In the genomic region with DNA sequence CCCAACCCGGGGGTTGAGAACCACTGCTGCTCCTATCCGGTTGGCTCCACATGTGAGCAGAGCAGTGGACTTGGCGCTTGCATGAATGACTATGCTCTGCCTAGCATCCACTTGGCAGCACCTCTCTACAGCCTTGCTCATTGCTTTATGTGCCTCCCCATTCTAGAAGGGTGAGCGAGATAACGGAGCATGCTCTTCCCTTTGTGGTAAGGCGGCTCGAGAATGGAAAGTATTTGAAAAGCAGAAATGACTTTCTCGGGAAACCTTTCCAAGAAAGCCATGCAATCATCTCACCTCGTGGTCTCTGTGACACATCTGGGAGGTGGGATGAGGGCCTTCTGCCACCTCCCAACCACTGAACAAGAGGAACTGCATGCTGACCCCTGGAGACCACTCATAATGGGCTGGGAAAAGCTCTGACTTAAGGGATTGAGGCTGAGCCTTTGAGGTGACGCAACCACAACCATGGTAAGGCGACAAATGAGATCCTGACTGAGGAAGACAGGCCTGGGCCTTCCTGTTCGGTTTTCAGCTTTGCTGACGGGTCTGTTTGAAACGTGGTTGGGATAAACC, we compare ENCODE assay signal across 33 mouse cellular contexts. TPM values are rescaled to one million over a fixed set of nuclear protein-coding genes. Genes with fewer than 3 reads are reported as not detected.
"Had no signal": no experiment of that assay in that cellular context is flagged by ENCODE, and none has a peak within 500 bp of the region (broad histone marks: within the 10 kb centered on the region; RNA-seq: fewer than 3 reads in every experiment).

No protein-coding gene starts in this region.

- H3K27me3 ChIP-seq: heart, embryonic 12.5 days; hindbrain, embryonic 12.5 days; intestine, embryonic 15.5 days; limb, embryonic 12.5 days; liver, embryonic 13.5 days; liver, embryonic 15.5 days had no signal

- ATAC-seq: hindbrain, embryonic 16.5 days; inflammation-experienced regulatory T-cells, adult 6 months; intestine, embryonic 15.5 days; intestine, postnatal 0 days had no signal

- DNase-seq: gastrocnemius, postnatal 14 days; gastrocnemius, postnatal 36 days; heart, adult 18-20 months; heart, postnatal 10 days; heart, postnatal 4 days; kidney, adult 18-20 months; kidney, adult 8-10 months; kidney, postnatal 10 days; kidney, postnatal 25 days; kidney, postnatal 4 days; liver; liver, embryonic 13.5 days had no signal

- H3K9me3 ChIP-seq: heart, embryonic 10.5 days; hindbrain, embryonic 10.5 days; hindbrain, embryonic 12.5 days; intestine, embryonic 15.5 days; limb, embryonic 10.5 days; limb, embryonic 12.5 days; liver, embryonic 13.5 days; liver, embryonic 15.5 days had no signal

- H3K9ac ChIP-seq: heart, embryonic 12.5 days; hindbrain, embryonic 12.5 days; hindbrain, embryonic 14.5 days; intestine, embryonic 15.5 days; limb, embryonic 12.5 days; liver, embryonic 13.5 days; liver, embryonic 15.5 days had no signal

- H3K4me3 ChIP-seq: heart, embryonic 10.5 days; heart, embryonic 12.5 days; hindbrain, embryonic 10.5 days; hindbrain, embryonic 12.5 days; intestine, embryonic 15.5 days; layer of hippocampus, adult 2 months; left cerebral cortex, adult 2 months; limb, embryonic 10.5 days; limb, embryonic 12.5 days; liver, embryonic 13.5 days; liver, embryonic 15.5 days had no signal

- H3K27ac ChIP-seq: heart, embryonic 10.5 days; hindbrain, embryonic 10.5 days; hindbrain, embryonic 12.5 days; hindbrain, embryonic 14.5 days; intestine, embryonic 15.5 days; layer of hippocampus, adult 2 months; left cerebral cortex, adult 2 months; limb, embryonic 10.5 days; limb, embryonic 12.5 days; liver, embryonic 13.5 days; liver, embryonic 15.5 days had no signal

- H3K4me1 ChIP-seq: hindbrain, embryonic 12.5 days; intestine, embryonic 15.5 days; limb, embryonic 12.5 days; liver, embryonic 13.5 days; liver, embryonic 15.5 days had no signal

- H3K36me3 ChIP-seq: heart, embryonic 10.5 days; heart, embryonic 12.5 days; hindbrain, embryonic 10.5 days; hindbrain, embryonic 12.5 days; intestine, embryonic 15.5 days; limb, embryonic 10.5 days; limb, embryonic 12.5 days; liver, embryonic 13.5 days; liver, embryonic 15.5 days had no signal

RNA-seq across cellular contexts. Expression of a gene that starts 24.2 kb away (rescaled TPM):
- total RNA-seq: gastrocnemius, adult 18-20 months; gastrocnemius, adult 8-10 months; gastrocnemius, postnatal 14 days; heart, adult 18-20 months; heart, adult 8-10 months; heart, postnatal 10 days; heart, postnatal 25 days; heart, postnatal 4 days; layer of hippocampus, adult 2 months; layer of hippocampus, postnatal 10 days; layer of hippocampus, postnatal 25 days; left cerebral cortex, adult 2 months; left cerebral cortex, postnatal 36 days had no signal

RNA-seq across cellular contexts. Expression of a gene that starts 24.8 kb away (rescaled TPM):
- total RNA-seq: gastrocnemius, adult 8-10 months; gastrocnemius, postnatal 14 days; gastrocnemius, postnatal 36 days; heart, adult 18-20 months; heart, adult 8-10 months; heart, postnatal 25 days had no signal
- polyA plus RNA-seq: intestine, postnatal 0 days had no signal
